Mouse (Mus musculus): ENCODE measurements around the gene Fam172a. TPM values are rescaled to one million over a fixed set of nuclear protein-coding genes. Genes with fewer than 3 reads are reported as not detected.
A peak's percentile ranks its signal among the peaks of the same experiment; 100 is the strongest.
"Not testable (repeated sequence)": the region's sequence is repeated elsewhere in the genome, so short reads cannot be mapped to it uniquely, and the experiment has no call there.

The Fam172a gene
- total RNA-seq (2017) = 32.9 and 38.0 TPM in 2 replicates

- not testable (repeated sequence) for ATAC-seq (replicated peaks; ENCODE audit: low read depth, poor library complexity, severe bottlenecking)
Observed at GRCm38 (mm10) chr13:77701733-77702132, at the start of gene Fam172a. TSS of gene Fam172a (plus strand) at chr13:77702033.

GRCm38 (mm10) chr13:77688651-77689050 is 13.2 kb upstream of the Fam172a start:
- no peak for ATAC-seq (replicated peaks; ENCODE audit: low read depth, poor library complexity, severe bottlenecking)

- ATAC-seq (replicated peaks; ENCODE audit: low read depth, poor library complexity, severe bottlenecking) = peak; percentile 99
Observed at GRCm38 (mm10) chr13:77708514-77709013, 6.7 kb downstream of the Fam172a start.

GRCm38 (mm10) chr13:77717499-77717898 is 15.7 kb downstream of the Fam172a start:
- no peak for ATAC-seq (replicated peaks; ENCODE audit: low read depth, poor library complexity, severe bottlenecking)

- ATAC-seq (replicated peaks; ENCODE audit: low read depth, poor library complexity, severe bottlenecking) = no peak
Observed at GRCm38 (mm10) chr13:77742822-77743221, 41.0 kb downstream of the Fam172a start.

GRCm38 (mm10) chr13:77777606-77778005 is 75.8 kb downstream of the Fam172a start:
- ATAC-seq (replicated peaks; ENCODE audit: low read depth, poor library complexity, severe bottlenecking) = no peak

- not testable (repeated sequence) for ATAC-seq (replicated peaks; ENCODE audit: low read depth, poor library complexity, severe bottlenecking)
Observed at GRCm38 (mm10) chr13:77807341-77807740, 105.5 kb downstream of the Fam172a start.

- ATAC-seq (replicated peaks; ENCODE audit: low read depth, poor library complexity, severe bottlenecking) = no peak
Observed at GRCm38 (mm10) chr13:77810449-77810848, 108.6 kb downstream of the Fam172a start.

GRCm38 (mm10) chr13:77826138-77826537 is 124.3 kb downstream of the Fam172a start:
- no peak for ATAC-seq (replicated peaks; ENCODE audit: low read depth, poor library complexity, severe bottlenecking)

GRCm38 (mm10) chr13:77843017-77843654 is 141.3 kb downstream of the Fam172a start:
- ATAC-seq (replicated peaks; ENCODE audit: low read depth, poor library complexity, severe bottlenecking) = no peak

- ATAC-seq (replicated peaks; ENCODE audit: low read depth, poor library complexity, severe bottlenecking) = no peak
Observed at GRCm38 (mm10) chr13:77848868-77849267, 147.0 kb downstream of the Fam172a start.

GRCm38 (mm10) chr13:77864804-77865203 is 163.0 kb downstream of the Fam172a start:
- ATAC-seq (replicated peaks; ENCODE audit: low read depth, poor library complexity, severe bottlenecking) = no peak

GRCm38 (mm10) chr13:77868314-77868713 is 166.5 kb downstream of the Fam172a start:
- ATAC-seq (replicated peaks; ENCODE audit: low read depth, poor library complexity, severe bottlenecking) = no peak

GRCm38 (mm10) chr13:77878120-77878519 is 176.3 kb downstream of the Fam172a start:
- no peak for ATAC-seq (replicated peaks; ENCODE audit: low read depth, poor library complexity, severe bottlenecking)

GRCm38 (mm10) chr13:77878545-77878944 is 176.7 kb downstream of the Fam172a start:
- no peak for ATAC-seq (replicated peaks; ENCODE audit: low read depth, poor library complexity, severe bottlenecking)

GRCm38 (mm10) chr13:77897619-77898018 is 195.8 kb downstream of the Fam172a start:
- no peak for ATAC-seq (replicated peaks; ENCODE audit: low read depth, poor library complexity, severe bottlenecking)

GRCm38 (mm10) chr13:77898066-77898796 is 196.4 kb downstream of the Fam172a start:
- ATAC-seq (replicated peaks; ENCODE audit: low read depth, poor library complexity, severe bottlenecking) = no peak

- ATAC-seq (replicated peaks; ENCODE audit: low read depth, poor library complexity, severe bottlenecking) = no peak
Observed at GRCm38 (mm10) chr13:77899725-77900124, 197.9 kb downstream of the Fam172a start.

GRCm38 (mm10) chr13:77900843-77901242 is 199.0 kb downstream of the Fam172a start:
- no peak for ATAC-seq (replicated peaks; ENCODE audit: low read depth, poor library complexity, severe bottlenecking)

GRCm38 (mm10) chr13:77909184-77909583 is 207.4 kb downstream of the Fam172a start:
- no peak for ATAC-seq (replicated peaks; ENCODE audit: low read depth, poor library complexity, severe bottlenecking)

GRCm38 (mm10) chr13:77922834-77923233 is 221.0 kb downstream of the Fam172a start:
- no peak for ATAC-seq (replicated peaks; ENCODE audit: low read depth, poor library complexity, severe bottlenecking)

All from common myeloid progenitor, adult 5-6 weeks (primary cell).